Mouse (Mus musculus) C2C12 (cell line): Measurements from ENCODE around the gene Atg4c. TPM values are rescaled to one million over a fixed set of nuclear protein-coding genes. Genes with fewer than 3 reads are reported as not detected.

Experiments used
- H3K27me3 ChIP-seq: one replicate; pipeline ENCODE4 v1.6.1; 2011; ENCODE audit not compliant: control insufficient read depth, insufficient read depth, insufficient read length
- H3K36me3 ChIP-seq: one replicate; pipeline ENCODE4 v1.6.1; 2011; ENCODE audit not compliant: control insufficient read depth, insufficient read depth
- H3K4me3 ChIP-seq: one replicate; pipeline ENCODE4 v1.5.1; 2011; ENCODE audit warnings: mild to moderate bottlenecking, control low read depth; ENCODE audit not compliant: poor library complexity, insufficient read depth, severe bottlenecking
- H3K79me2 ChIP-seq: one replicate; pipeline ENCODE4 v1.6.1; 2011; ENCODE audit not compliant: control insufficient read depth, insufficient read depth
- H3K79me3 ChIP-seq: one replicate; pipeline ENCODE4 v1.6.1; 2011; ENCODE audit warnings: low read depth, control low read depth
- H3ac ChIP-seq: one replicate; pipeline ENCODE3; 2011; ENCODE audit warnings: low read depth; ENCODE audit not compliant: control insufficient read depth, insufficient read length
- CEBPB ChIP-seq: IDR thresholded peaks from one replicate; pipeline ENCODE4 v1.6.1; 2011; ENCODE audit warnings: low read depth, mild to moderate bottlenecking, control low read depth, moderate library complexity
- CTCF ChIP-seq: IDR thresholded peaks from one replicate; pipeline ENCODE4 v1.5.1; 2011; ENCODE audit not compliant: control insufficient read depth, insufficient read depth, insufficient read length
- FOSL1 ChIP-seq: IDR thresholded peaks from one replicate; pipeline ENCODE4 v1.8.0; 2011; ENCODE audit warnings: mild to moderate bottlenecking, low read length; ENCODE audit not compliant: poor library complexity, insufficient read depth, severe bottlenecking
- MAX ChIP-seq: IDR thresholded peaks from one replicate; pipeline ENCODE4 v1.6.1; 2011; ENCODE audit warnings: mild to moderate bottlenecking, control low read depth
- MYOD1 ChIP-seq: IDR thresholded peaks from one replicate; pipeline ENCODE4 v1.6.1; 2011; ENCODE audit warnings: low read depth; ENCODE audit not compliant: control insufficient read depth, insufficient read length
- MYOG ChIP-seq: IDR thresholded peaks from one replicate; pipeline ENCODE4 v1.6.1; 2011; ENCODE audit not compliant: control insufficient read depth, insufficient read length; ENCODE audit errors: extremely low read depth
- USF1 ChIP-seq: IDR thresholded peaks from one replicate; pipeline ENCODE4 v1.6.1; 2011; ENCODE audit warnings: low read depth, mild to moderate bottlenecking, control low read depth, moderate library complexity
- polyA plus RNA-seq: library from polyadenylated mRNA; unstranded; fragments of >200 nt; fragmentation: generic; extraction: Trizol; gene quantifications from one replicate; pipeline ENCODE4 v1.2.1, GENCODE M21; 2012; ENCODE audit warnings: missing spikeins

Gene Atg4c
- polyA plus RNA-seq, 1 experiment, result 2.6 TPM

DNA sequence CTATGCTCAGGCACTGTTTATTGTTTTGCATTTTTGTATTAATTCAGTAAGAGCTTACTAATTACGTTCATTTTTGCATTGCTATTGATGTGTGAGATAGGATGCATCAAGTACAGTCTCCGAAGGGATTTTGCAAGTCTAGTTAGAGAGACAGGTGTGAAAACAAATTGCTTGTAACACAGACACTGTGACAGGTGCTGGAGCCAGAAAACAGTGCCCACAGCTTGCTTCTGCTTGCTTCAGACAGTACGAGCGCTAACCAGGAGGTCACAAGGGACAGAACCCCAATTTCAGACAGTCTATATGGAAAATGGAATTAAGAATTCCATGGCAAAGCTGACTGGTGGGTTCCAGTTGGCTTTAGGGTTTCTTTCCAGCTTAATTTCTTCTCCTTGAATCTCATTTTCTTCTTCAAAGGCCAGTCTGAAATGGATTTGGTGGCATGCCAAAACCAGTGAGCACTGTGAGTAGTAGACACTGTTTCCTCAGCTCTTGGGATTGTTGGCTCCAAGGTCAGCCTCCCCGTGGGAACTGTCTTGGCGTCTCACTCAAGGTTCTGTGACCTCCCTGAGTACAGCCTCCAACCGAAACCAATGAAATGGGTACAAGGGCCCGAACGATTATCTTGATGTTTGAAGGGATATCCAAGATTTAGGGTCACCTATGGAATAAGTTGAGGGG, 11.9 kb upstream of the Atg4c start:
- Histone ChIP-seq H3K79me2 (no peaks in the 10 kb centered on the region), H3K27me3 (no peaks in the 10 kb centered on the region), H3K36me3 (no peaks in the 10 kb centered on the region), H3ac (no peak overlapping the region), H3K4me3 (no peak overlapping the region), H3K79me3 (no peaks in the 10 kb centered on the region)
- TF ChIP-seq MYOD1, result peak; percentile 37
- TF ChIP-seq USF1, result no peak

DNA sequence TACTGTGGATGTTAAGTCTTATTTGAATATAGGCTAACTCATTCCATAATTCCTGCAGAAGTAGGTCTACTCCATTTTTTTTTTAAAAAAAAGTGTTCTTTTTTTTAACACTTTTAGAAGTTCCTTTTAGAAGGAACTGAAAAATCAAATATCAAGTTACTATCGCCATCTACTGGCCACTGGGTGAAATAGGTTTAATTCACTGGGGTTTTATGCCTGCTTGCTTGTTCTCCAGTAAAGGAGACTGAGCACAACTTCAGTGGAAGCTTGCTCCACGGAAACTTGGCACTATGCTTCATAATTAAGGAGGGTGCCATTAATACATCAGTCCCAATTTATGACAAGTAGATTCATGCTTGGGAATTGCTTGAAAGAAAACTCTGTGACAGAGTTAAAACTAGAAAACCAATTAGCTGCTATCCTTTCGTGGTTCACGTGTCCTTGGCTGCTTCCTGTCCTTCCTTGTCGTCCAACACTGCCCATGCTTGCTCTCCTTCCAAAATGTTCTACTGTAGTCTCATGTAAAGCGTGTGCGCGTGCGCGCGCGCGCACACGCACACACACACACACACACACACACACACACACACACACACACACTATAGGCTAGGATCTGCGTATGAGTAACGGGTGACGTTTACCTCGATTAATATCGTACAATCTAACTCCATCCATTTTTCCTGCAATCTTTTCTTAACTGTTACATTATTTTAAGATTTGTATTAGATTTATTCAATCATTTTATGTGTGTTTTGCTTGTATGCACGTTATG, 10.9 kb upstream of the Atg4c start:
- no peaks in the 10 kb centered on the region for H3K27me3 ChIP-seq
- no peak for TF ChIP-seq MAX
- no peak for TF ChIP-seq USF1
- TF ChIP-seq MYOD1, result no peak
- TF ChIP-seq FOSL1, result no peak
- no peak for TF ChIP-seq MYOG
- no peak for TF ChIP-seq CTCF
- no peak for TF ChIP-seq CEBPB
- H3K79me2 ChIP-seq, result no peaks in the 10 kb centered on the region
- H3K79me3 ChIP-seq, result no peaks in the 10 kb centered on the region
- H3K36me3 ChIP-seq, result no peaks in the 10 kb centered on the region
- H3ac ChIP-seq, result no peak overlapping the region
- H3K4me3 ChIP-seq, result no peak overlapping the region

DNA sequence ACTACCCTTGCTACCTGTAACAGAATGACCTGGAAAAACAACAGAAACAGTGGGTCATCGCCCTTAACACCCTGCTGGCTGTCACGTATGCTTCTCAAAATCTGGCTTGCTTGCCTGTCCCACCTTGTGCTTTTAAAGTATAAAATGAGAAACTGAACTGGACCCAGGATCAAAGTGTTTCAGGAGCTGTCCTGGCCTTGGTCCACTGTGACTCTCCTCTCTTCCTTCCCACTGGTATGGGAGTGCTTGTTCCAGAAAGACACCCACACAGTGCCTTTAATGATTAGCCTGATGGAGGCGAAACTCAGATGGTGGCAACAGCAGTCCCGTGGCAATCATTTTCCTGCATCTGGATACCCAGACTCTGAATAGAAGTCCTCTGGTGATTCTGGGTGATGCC, 9.1 kb upstream of the Atg4c start:
- no peaks in the 10 kb centered on the region for H3K79me2 ChIP-seq
- H3K79me3 ChIP-seq, result no peaks in the 10 kb centered on the region
- no peak for TF ChIP-seq USF1
- TF ChIP-seq MAX, result no peak
- TF ChIP-seq FOSL1, result no peak
- TF ChIP-seq CEBPB, result no peak
- no peak for TF ChIP-seq MYOG
- no peak overlapping the region for H3K4me3 ChIP-seq
- H3K27me3 ChIP-seq, result no peaks in the 10 kb centered on the region
- H3ac ChIP-seq, result no peak overlapping the region
- no peaks in the 10 kb centered on the region for H3K36me3 ChIP-seq

DNA sequence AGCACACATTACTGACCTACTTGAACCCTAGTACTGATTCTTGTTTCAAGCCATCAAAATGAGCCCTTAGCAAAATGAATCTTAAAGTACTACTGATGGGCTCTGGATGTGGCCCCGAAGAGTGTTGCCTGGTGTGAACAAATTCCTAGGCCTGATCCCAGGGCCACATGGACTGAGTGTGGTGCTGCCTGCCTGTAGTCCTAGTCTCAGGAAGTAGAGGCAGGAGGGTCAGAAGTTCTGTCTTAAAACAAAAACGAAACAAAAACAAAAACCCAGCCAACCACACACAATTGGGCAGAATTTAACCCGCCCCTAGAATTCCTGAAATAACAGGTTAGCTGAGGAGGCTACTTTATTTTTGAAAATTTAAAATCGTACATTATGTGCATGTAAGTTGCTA, 8.4 kb upstream of the Atg4c start:
- H3K79me2 ChIP-seq, result no peaks in the 10 kb centered on the region
- no peaks in the 10 kb centered on the region for H3K36me3 ChIP-seq
- no peak overlapping the region for H3ac ChIP-seq
- H3K4me3 ChIP-seq, result no peak overlapping the region
- no peaks in the 10 kb centered on the region for H3K79me3 ChIP-seq
- no peaks in the 10 kb centered on the region for H3K27me3 ChIP-seq
- no peak for TF ChIP-seq FOSL1
- no peak for TF ChIP-seq MYOD1
- TF ChIP-seq MYOG, result no peak
- no peak for TF ChIP-seq MAX
- no peak for TF ChIP-seq CTCF
- no peak for TF ChIP-seq CEBPB
- no peak for TF ChIP-seq USF1

DNA sequence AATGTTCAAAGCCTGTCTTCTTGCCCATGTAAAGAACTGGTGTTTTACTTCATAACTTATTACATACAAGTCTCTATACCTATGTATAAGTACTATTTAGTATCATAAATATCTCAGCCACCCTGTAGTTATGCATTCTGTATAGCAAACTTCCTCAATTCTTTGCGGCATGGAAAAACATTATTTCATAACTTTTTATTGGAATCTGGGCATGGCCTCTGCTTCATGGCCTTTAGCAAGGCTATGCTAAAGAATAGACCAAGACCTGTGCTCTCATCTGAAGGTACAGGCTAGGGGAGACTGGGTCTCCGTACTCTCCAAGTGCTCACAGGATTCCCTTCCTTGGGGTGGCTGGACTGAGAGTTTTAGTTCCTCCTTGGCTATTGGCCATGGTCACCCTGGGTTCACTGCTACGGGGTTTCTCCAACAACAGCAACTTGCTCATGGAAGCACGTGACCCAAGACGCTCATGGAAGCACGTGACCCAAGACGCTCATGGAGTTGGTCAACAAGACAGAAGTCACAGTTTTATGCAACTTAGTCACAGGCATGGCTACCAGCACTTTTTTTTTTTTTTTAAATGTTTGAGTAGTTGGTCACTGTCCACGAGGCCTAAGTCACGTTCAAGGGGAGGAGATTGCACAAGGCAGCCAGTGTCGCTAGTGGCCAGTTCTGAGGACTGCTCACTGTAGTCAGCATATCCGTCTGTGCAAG, 7.2 kb upstream of the Atg4c start:
- H3K36me3 ChIP-seq, result no peaks in the 10 kb centered on the region
- H3K79me2 ChIP-seq, result no peaks in the 10 kb centered on the region
- no peak overlapping the region for H3K4me3 ChIP-seq
- no peaks in the 10 kb centered on the region for H3K27me3 ChIP-seq
- TF ChIP-seq CEBPB (no peak), MAX (no peak)
- no peaks in the 10 kb centered on the region for H3K79me3 ChIP-seq
- no peak overlapping the region for H3ac ChIP-seq

DNA sequence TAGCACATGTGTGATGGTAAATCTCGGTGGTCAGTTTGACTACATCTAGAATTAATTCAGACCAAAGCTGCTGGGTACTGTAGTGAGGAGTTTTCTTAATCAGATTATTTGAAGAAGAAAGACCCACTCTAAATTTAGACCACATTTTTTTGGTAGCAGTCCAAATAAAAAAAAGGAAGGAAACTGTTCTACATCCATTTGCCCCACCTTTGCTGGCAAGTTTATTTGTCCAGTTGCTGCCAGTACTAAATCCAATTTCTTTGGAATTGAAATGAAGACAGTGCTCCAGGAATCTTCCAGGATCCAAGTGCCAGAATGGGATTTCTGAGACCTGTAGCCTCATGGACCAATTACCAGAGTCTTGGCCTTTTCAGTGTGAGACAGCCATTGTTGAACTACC, 1.1 kb upstream of the Atg4c start:
- Histone ChIP-seq H3K27me3 (no peaks in the 10 kb centered on the region), H3K4me3 (no peak overlapping the region), H3ac (no peak overlapping the region), H3K79me3 (peaks cover 2% of the 10 kb centered on the region), H3K36me3 (no peaks in the 10 kb centered on the region), H3K79me2 (peaks cover 12% of the 10 kb centered on the region)
- TF ChIP-seq MYOG (no peak), FOSL1 (no peak), MYOD1 (no peak), MAX (no peak)
